16 mouse cellular contexts compared by ENCODE assay signal in the genomic region with DNA sequence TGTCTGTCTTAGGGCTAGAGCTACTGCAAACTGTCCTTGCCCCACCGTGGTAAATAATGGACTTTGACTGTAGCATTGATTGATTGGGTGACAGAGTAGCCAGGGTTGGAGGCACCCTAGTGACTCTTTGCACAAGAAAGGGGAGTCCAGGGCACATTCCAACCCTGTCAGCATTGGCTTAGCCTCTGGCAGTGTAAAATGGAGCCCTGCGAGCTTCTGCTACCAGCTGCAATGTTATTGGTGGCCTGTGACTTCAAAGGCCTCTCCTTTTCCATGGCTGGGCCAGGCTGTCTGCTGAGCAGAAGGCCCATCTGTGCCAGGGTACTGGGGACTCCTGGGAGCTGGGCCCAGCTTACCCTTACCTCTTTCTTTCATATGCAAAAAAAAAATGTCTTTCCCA.
DNase-seq lines count a peak whose midpoint lies in the region; ATAC-seq and TF ChIP-seq lines count a peak whose summit lies in the region.
"Had no signal": no experiment of that assay in that cellular context is flagged by ENCODE, and none has a peak within 500 bp of the region (broad histone marks: within the 10 kb centered on the region; RNA-seq: fewer than 3 reads in every experiment).

No protein-coding gene starts in this region.

- H3K36me3 ChIP-seq in hindbrain, embryonic 10.5 days, result no peaks in the 10 kb centered on the region
- no peaks in the 10 kb centered on the region for H3K36me3 ChIP-seq in hindbrain, embryonic 14.5 days (replicated peaks; ENCODE audit: control insufficient read depth, insufficient read depth)
- no peaks in the 10 kb centered on the region for H3K36me3 ChIP-seq in midbrain, embryonic 15.5 days (replicated peaks)
- H3K36me3 ChIP-seq in midbrain, postnatal 0 days (ENCODE audit: insufficient read depth, low read length), result no peaks in the 10 kb centered on the region
- H3K36me3 ChIP-seq in liver, embryonic 11.5 days (ENCODE audit: control insufficient read depth, insufficient read depth, low read length), result no peaks in the 10 kb centered on the region
- H3K36me3 ChIP-seq: embryonic facial prominence, embryonic 10.5 days; G1E; heart, embryonic 13.5 days; limb, embryonic 15.5 days had no signal

- H3K4me3 ChIP-seq in hindbrain, embryonic 10.5 days, result no peak overlapping the region
- no peak overlapping the region for H3K4me3 ChIP-seq in hindbrain, embryonic 14.5 days (replicated peaks; ENCODE audit: low read length)
- H3K4me3 ChIP-seq in midbrain, embryonic 15.5 days, result no peak overlapping the region
- no peak overlapping the region for H3K4me3 ChIP-seq in midbrain, postnatal 0 days (ENCODE audit: low read depth, low read length)
- H3K4me3 ChIP-seq in liver, embryonic 11.5 days (ENCODE audit: low read depth, low read length), result no peak overlapping the region
- H3K4me3 ChIP-seq: embryonic facial prominence, embryonic 10.5 days; heart, embryonic 13.5 days; left cerebral cortex, adult 2 months; limb, embryonic 15.5 days had no signal

- H3K9me3 ChIP-seq in hindbrain, embryonic 10.5 days, result no peaks in the 10 kb centered on the region
- H3K9me3 ChIP-seq in hindbrain, embryonic 14.5 days (ENCODE audit: control insufficient read depth, low read length), result no peaks in the 10 kb centered on the region
- no peaks in the 10 kb centered on the region for H3K9me3 ChIP-seq in midbrain, embryonic 15.5 days
- H3K9me3 ChIP-seq in midbrain, postnatal 0 days (ENCODE audit: low read length), result no peaks in the 10 kb centered on the region
- no peaks in the 10 kb centered on the region for H3K9me3 ChIP-seq in liver, embryonic 11.5 days (ENCODE audit: control insufficient read depth, low read length)
- H3K9me3 ChIP-seq: embryonic facial prominence, embryonic 10.5 days; G1E; heart, embryonic 13.5 days; limb, embryonic 15.5 days had no signal

- 39% methylated on average over 2 of the region's 2 CpGs for WGBS in hindbrain, embryonic 10.5 days
- WGBS in hindbrain, embryonic 14.5 days, result 38% methylated on average over 2 of the region's 2 CpGs
- WGBS in midbrain, embryonic 15.5 days, result 43% methylated on average over 2 of the region's 2 CpGs
- 37% methylated on average over 2 of the region's 2 CpGs for WGBS in midbrain, postnatal 0 days
- WGBS in liver, embryonic 11.5 days, result 35% methylated on average over 2 of the region's 2 CpGs

- no peak for ATAC-seq in hindbrain, embryonic 14.5 days (ENCODE audit: low FRiP score)
- 0 out of 2 replicates have a peak, but pooled peaks have one; percentile 17 for ATAC-seq in midbrain, embryonic 15.5 days (replicated peaks)
- no peak for ATAC-seq in midbrain, postnatal 0 days (ENCODE audit: low FRiP score)
- ATAC-seq in liver, embryonic 11.5 days (replicated peaks; ENCODE audit: low FRiP score), result peak; percentile 83

- peaks cover 35% of the 10 kb centered on the region for H3K4me1 ChIP-seq in hindbrain, embryonic 10.5 days (replicated peaks)
- no peaks in the 10 kb centered on the region for H3K4me1 ChIP-seq in hindbrain, embryonic 14.5 days (replicated peaks; ENCODE audit: control insufficient read depth, insufficient read depth, low read length)
- no peaks in the 10 kb centered on the region for H3K4me1 ChIP-seq in midbrain, embryonic 15.5 days
- no peaks in the 10 kb centered on the region for H3K4me1 ChIP-seq in midbrain, postnatal 0 days (ENCODE audit: insufficient read depth, low read length)
- H3K4me1 ChIP-seq in liver, embryonic 11.5 days (replicated peaks; ENCODE audit: control insufficient read depth, insufficient read depth, low read length), result no peaks in the 10 kb centered on the region; the same call in 1 of the 2 replicates
- H3K4me1 ChIP-seq: heart, embryonic 13.5 days had no signal

- H3K27me3 ChIP-seq in hindbrain, embryonic 10.5 days (ENCODE audit: insufficient read depth, poor library complexity, severe bottlenecking), result peaks cover 24% of the 10 kb centered on the region
- no peaks in the 10 kb centered on the region for H3K27me3 ChIP-seq in hindbrain, embryonic 14.5 days (ENCODE audit: control insufficient read depth, insufficient read depth, low read length)
- H3K27me3 ChIP-seq in midbrain, embryonic 15.5 days (replicated peaks), result no peaks in the 10 kb centered on the region
- H3K27me3 ChIP-seq in midbrain, postnatal 0 days (ENCODE audit: insufficient read depth, low read length), result no peaks in the 10 kb centered on the region
- no peaks in the 10 kb centered on the region; the same call in 1 of the 2 replicates for H3K27me3 ChIP-seq in liver, embryonic 11.5 days (replicated peaks; ENCODE audit: control insufficient read depth, insufficient read depth, low read length)

- no peak for DNase-seq in hindbrain, embryonic 10.5 days (ENCODE audit: low spot score)
- no peak for DNase-seq in hindbrain, embryonic 14.5 days (ENCODE audit: low spot score)
- no peak for DNase-seq in midbrain, postnatal 0 days (ENCODE audit: low spot score)
- no peak for DNase-seq in liver, embryonic 11.5 days (ENCODE audit: low spot score)
- peak; percentile 52 for DNase-seq in yolk sac, embryonic 10.5 days (ENCODE audit: low spot score)
- DNase-seq in testis, postnatal 10 days (ENCODE audit: low spot score), result no peak
- DNase-seq in heart, postnatal 10 days, result no peak
- DNase-seq: cerebellum, adult 11 months; lung, postnatal 4 days; thymus, adult 18-20 months had no signal

- TF ChIP-seq CTCF in midbrain, postnatal 0 days (IDR thresholded peaks at IDR 0.05), result no peak

- intact Hi-C loops in heart, postnatal 10 days (cut with DNase I), result no loop called here

- no peak overlapping the region for H3K4me2 ChIP-seq in hindbrain, embryonic 14.5 days (replicated peaks)
- no peak overlapping the region for H3K4me2 ChIP-seq in midbrain, embryonic 15.5 days
- no peak overlapping the region for H3K4me2 ChIP-seq in midbrain, postnatal 0 days (ENCODE audit: low read depth, low read length, poor library complexity, severe bottlenecking)
- no peak overlapping the region; the same call in 1 of the 2 replicates for H3K4me2 ChIP-seq in liver, embryonic 11.5 days
- H3K4me2 ChIP-seq: heart, embryonic 13.5 days; limb, embryonic 15.5 days had no signal

- H3K27ac ChIP-seq in hindbrain, embryonic 10.5 days, result 0 out of 2 replicates have a peak overlapping the region, but pooled peaks have one; percentile 4
- H3K27ac ChIP-seq in hindbrain, embryonic 14.5 days, result no peak overlapping the region
- H3K27ac ChIP-seq in midbrain, embryonic 15.5 days, result no peak overlapping the region
- no peak overlapping the region for H3K27ac ChIP-seq in midbrain, postnatal 0 days (ENCODE audit: low read depth, low read length)
- peak overlapping the region; percentile 66; the same call in 1 of the 2 replicates for H3K27ac ChIP-seq in liver, embryonic 11.5 days (ENCODE audit: low read depth, low read length)
- H3K27ac ChIP-seq: embryonic facial prominence, embryonic 10.5 days; heart, embryonic 13.5 days; left cerebral cortex, adult 2 months; limb, embryonic 15.5 days had no signal

- H3K9ac ChIP-seq in hindbrain, embryonic 14.5 days, result no peak overlapping the region
- no peak overlapping the region for H3K9ac ChIP-seq in midbrain, embryonic 15.5 days
- no peak overlapping the region for H3K9ac ChIP-seq in midbrain, postnatal 0 days (replicated peaks; ENCODE audit: low read length, poor library complexity, severe bottlenecking)
- H3K9ac ChIP-seq in liver, embryonic 11.5 days (ENCODE audit: low read depth, low read length), result 0 out of 2 replicates have a peak overlapping the region, but pooled peaks have one; percentile 37
- H3K9ac ChIP-seq: heart, embryonic 13.5 days; limb, embryonic 15.5 days had no signal

Comparison
In these comparisons a context has a peak if more than half of its experiments do, and no peak if none do; other contexts are left out.
1. H3K27ac ChIP-seq: peak in hindbrain, embryonic 10.5 days (single experiment) and liver, embryonic 11.5 days (single experiment); none in hindbrain, embryonic 14.5 days (single experiment), midbrain, embryonic 15.5 days (single experiment) and midbrain, postnatal 0 days (single experiment).
2. ATAC-seq: peak in midbrain, embryonic 15.5 days (single experiment) and liver, embryonic 11.5 days (single experiment); none in hindbrain, embryonic 14.5 days (single experiment) and midbrain, postnatal 0 days (single experiment).